Mouse (Mus musculus) frontal cortex, adult (tissue): ENCODE measurements around the gene Adamtsl1.

ENCODE experiments used
- ATAC-seq: cut with Nextera tagmentation; 2 replicates; pipeline ENCODE4 v1.9.2; 2017; ENCODE audit warnings: mild to moderate bottlenecking, moderate library complexity, mixed read lengths; ENCODE audit not compliant: low TSS enrichment

Adamtsl1 gene

DNA sequence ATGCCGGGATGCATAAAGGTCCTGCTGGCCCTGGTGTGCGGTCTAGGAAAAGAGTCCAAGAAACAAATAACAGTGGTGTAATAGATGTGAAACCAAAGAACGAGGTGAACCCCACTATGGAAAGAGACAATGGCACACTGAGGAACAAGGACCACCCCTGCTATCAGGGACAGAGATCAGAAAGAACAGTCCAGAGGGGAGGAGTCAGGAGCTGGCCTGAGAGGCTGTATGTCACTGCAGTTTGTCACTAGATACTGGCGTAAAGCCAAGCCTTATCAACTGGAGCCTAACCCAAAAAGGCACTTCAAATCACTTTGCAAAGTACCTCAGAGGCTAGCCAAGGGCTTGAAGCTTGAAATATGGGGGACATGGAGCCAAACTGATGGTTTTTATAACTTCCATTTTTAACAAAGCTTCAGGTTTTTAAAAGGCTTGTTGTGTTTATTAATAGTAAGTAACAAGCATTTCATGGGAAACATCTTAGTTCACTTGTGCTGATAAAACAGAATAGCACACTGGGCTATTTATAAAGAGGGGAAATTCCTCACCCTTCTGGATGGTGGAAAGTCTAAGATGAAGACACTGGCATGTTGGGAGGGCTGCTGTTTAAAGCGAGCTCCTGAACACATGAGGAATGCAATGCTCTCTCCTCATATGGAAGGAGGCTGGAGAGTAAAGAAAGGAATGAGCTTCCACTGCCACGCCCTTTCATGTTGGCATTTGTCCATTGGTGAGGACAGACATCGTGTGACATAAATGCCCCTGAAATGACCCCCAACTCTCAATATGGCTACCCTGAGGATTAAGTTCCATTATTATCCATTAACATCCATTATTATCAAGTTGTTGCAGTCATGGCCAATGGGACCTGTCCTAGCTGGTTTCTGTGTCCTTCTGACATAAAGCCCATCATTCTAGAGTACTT lies 797.1 kb downstream of the Adamtsl1 start:
- no peak for ATAC-seq

DNA sequence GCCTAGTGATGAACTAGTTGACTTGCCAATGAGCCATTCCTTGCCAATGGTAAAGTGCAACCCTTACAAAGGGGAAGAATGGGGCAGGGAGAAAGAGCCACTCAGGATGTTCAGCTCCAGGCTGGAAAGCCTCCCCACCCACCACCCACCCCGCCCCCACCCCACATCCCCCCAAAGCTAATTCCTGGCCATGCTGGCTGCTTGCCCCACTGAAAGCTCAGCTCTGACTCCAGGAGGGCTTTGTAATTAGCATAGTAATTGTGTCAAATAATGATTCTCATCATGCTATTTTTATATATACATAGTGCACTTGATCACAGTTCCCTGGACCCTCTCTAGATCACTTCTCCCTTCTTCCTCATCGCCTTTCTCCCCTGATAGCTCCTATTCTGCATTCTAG lies 798.4 kb downstream of the Adamtsl1 start:
- no peak for ATAC-seq

DNA sequence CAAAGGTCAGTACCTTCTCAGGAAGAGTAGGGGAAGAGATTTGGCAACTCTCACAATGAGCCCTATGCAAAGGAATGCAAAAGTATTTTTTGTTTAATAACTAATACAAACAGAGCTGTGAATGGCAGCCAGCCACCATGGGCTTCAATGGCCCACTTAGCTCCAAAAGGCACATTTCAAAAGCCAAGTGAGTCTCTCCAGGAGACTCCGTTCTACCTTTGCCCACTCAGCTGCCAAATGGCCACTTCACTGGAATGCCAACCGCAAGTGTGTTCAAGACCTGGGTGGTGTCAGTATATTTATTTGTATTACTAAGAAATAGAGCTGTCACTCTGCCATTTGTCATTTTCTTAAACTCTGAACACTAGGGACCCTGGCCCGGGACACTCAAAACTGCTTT lies 800.5 kb downstream of the Adamtsl1 start:
- ATAC-seq: no peak

DNA sequence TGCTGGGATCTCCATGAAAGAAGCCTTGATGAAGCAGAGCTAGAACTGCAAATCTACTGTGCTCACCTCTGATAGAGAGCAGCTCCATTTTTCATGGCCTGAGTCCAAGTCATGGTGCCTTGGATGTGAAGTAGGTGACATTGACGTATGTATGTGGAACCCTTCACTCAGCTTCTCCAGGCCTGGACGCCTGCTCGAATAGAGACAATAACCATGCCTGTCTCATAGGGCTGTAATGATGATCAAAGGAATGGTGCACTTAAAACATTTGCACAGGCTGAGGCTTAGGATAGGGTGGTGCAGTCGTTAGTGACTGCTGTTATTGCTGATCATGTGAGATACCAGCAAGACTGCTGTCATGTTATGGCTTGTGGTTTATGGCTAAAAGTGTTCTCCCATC lies 801.1 kb downstream of the Adamtsl1 start:
- ATAC-seq: no peak

DNA sequence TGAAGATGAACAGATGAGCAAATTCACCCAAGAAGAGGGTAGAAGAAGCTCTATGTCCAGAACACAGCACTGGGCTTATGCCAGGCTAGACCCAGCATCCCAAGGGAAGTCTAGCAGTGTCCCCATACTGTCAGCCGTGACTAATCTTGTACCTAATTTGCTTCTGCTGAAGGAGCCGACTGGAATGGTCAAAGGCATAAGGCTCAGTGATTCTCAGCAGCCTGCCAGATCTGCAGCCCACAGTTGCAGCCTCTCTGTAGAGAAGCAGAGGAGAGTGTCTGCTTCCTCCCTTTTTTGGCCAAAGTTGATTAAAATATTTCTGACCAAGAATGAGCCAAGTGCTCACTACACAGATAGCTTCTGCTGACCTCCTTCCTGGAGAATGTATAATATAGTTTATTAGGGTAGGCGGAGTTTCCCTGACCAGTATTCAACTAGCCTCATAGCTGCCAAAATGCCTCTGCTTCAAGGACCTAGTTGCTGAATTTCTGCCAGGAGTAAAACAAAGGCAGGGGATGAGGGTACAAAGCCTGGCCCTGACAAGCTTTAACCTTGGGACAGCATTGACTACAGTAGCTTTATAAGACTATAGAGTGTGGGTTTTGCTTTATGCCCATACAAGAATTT lies 804.1 kb downstream of the Adamtsl1 start:
- peak; percentile 89 for ATAC-seq

DNA sequence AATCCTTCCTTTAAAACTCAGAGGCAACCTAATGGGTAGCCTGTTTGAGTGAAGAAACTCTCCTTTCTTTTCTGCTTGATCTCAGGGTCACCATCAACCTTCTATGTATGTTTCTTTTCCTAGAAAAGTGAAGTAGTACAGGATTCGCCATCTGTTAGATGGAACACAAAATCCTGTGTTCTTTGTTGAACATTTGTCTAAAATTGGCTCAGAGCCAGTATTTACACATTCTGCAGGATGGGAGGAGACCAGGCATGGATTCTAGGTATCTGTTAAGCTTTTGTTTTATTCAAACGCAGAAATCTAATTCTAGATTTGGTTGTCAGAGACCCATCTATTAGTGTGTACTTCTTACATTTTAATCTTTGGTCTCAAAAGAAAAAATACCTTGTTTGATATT lies 811.4 kb downstream of the Adamtsl1 start:
- no peak for ATAC-seq

DNA sequence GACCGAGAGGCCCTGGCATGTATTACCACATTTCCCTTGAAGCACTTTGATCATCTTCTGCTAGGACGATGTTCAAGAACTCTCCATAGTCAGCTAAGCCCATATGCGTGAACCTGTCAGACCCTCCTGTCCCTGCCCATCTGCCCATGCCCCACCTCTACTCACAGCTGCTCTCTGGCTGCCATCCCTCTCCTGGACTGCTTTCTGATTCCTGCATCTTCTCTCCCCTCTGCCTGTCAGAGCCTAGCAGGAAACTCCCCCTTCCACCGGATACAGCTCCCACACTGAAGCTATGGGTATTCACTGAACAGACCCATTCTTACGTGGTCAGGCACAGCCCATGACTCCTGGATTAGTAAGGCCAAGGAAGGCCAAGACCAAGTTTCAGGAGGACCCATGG lies 812.0 kb downstream of the Adamtsl1 start:
- ATAC-seq: no peak

DNA sequence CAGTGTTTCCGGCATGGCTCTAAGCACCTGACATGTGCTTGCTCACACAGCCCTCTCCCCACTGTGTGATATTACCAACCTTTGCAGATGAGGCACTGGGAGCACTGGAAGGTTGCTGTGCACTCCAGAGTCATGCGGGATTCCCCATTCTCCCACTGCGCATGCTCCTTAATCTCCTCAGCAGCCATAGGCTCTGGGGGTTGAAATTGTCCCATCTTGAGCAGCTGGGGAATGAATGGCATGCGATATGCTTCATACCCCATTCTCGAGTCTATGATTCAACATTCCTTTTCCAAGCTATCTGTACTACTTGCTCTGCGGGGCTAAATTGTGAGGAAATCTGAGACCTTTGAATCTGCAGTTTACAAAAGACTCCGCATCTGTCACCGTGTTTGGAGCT lies 812.7 kb downstream of the Adamtsl1 start:
- ATAC-seq: no peak

DNA sequence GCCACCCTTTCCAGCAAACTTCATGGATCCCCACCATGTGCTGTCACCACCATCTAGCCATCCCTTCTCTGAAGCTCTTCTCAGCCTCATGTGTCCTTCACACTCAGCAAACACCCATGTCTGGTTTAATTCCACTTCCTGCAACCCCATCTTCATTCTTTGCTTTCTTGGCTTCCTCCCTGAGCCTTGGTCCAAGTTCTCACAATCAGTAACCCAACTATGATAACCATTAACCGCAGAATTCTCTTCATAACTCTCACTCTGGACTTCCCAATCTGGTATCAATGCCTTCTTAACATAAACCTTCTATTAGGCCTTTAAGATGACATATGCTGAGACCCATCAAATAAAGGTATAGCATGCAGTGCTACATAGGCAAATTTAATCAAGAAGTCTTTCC lies 815.5 kb downstream of the Adamtsl1 start:
- ATAC-seq: no peak

DNA sequence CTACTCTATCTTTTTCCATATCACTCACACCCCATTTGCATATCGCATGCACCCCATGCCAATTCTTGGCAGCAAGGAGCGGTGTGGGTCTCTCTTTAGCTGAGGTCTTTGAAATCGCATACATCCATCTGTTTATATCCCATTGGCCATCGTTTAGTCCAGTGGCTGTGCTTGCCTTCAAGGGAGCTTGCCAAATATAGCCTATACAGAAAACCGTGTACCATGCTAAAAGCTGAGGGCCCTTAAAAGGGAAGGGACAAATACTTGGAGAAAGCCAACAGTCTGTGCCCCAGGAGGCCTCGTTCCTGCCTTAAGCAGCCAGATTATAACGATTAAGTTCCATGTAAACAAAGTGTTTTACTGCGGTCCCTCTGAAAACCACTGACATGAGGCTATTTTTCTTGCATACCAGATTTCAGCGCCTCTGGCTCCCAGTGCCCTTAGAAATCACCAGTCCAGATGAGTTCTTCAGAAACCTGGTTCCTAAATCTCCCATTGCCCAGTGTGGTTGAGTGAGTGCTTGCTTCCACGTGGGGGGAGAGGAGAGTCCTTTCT lies 822.0 kb downstream of the Adamtsl1 start:
- no peak for ATAC-seq

DNA sequence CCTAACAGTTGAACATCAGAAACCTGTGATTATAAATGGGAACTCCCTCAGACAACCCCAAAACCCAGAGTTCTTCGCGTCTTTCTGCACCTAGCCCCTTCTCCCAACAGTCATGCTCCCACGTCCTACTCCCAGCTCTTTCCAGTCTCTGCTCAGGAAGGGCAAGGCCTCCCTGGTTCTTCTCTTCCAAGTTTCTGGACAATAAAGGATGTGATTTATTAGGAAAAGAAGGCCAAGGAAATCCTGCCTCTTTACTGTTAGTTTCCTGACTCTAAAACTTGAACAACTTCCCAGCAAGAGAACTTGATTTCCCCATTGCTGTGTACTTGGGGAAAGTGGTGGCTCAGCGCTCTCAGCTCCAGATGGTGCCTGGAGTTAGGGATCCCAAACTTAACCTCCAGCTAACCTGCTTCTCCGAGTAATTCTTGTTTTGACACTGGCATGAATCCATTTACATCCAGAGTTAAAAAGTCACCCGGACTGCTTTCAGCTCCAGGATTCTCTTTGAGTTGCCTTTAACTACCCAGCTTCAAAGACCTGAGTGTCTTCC lies 823.3 kb downstream of the Adamtsl1 start:
- ATAC-seq: no peak

DNA sequence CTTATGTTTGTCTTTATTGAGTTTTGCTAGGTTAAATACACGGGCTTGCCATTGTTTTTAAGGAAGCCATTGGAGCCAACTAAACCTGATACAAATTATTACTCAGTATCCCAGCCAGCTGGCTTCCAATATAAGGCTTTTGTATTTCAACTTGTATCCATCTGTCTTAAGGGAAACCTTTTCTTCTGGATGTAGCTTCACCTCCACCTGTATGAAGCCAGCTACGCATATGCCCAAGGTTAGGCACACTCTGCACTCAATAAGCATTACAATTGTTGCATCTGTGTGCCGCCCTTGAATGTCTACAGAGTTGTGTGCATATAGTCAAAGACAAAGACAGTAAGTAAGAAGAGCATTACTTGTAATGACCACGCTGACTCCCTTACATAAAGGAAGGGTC lies 835.4 kb downstream of the Adamtsl1 start:
- ATAC-seq: no peak

DNA sequence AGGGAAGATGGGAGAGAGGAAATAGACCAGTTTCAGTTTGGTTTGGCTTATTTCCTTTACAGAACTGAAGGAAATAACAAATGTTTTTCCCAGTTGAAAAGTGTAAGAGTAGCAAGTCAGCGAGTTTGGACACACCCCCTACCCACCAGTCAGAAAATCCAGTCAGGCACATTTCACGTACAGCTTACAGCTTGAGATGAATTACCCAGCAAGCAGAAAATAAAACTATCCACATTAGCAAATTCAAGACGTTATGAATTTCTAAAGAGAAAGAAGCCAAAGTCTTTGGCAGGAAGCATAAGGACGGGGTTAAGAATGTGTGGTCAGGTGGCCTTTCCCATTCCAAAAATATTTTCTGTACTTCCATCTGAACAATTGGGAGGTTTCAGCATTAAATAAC lies 838.1 kb downstream of the Adamtsl1 start:
- no peak for ATAC-seq

DNA sequence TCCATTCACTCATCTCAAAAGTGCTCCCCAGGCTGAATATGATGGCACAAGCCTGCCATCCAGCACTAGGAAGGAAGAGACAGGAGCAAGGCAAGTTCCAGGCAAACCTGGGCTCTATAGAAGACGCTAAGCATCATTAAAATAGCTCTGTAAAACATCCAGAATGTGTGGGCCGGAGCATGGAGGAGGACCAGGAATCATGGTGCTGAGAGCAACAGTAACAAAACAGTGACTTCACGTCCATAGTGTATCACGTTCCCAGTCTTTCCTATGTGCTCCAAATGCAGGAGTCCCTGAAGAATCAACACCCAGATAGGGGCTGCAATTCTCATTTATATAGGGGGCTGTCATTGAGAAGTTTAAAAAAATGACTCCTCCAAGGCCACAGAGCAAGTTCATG lies 839.6 kb downstream of the Adamtsl1 start:
- peak; percentile 81 for ATAC-seq

DNA sequence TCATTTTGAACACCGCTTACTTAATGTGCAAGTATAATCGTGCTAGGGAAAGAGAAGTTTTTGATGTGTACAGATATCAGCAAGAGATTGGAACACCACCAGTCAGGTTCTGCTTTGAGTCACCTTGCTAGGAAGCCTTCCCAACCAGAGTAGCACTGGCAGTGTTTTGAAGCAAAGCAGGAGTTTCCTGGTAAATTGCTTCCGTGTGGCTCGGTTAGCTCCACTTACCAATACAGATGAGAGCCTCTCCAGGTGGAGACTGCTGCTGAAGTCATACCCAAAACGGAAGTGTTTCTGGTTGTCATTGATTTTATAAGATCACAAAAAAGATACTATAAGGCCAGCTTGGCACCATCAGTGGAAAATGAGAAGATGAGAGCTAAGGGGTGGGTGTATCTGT lies 845.4 kb downstream of the Adamtsl1 start:
- ATAC-seq: peak; percentile 89

DNA sequence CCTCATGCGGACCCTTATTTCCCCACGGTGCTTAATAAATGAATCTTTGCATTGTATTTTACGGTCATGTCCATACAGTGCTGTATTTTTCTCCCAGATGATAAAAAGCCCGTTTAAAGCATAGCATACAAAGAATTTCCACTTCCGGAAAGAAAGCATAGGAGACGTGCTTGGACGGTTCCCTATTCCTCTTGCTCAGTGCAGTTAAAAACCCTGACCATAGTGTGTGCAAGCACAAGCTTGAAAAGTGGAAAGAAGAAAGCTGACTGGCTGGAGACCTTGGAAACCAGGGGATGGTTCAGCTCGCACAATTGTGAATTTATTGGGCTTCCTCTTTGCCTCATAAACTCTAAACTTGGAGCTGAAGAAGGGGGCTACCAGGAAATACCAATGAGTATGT lies 855.1 kb downstream of the Adamtsl1 start:
- ATAC-seq: no peak

DNA sequence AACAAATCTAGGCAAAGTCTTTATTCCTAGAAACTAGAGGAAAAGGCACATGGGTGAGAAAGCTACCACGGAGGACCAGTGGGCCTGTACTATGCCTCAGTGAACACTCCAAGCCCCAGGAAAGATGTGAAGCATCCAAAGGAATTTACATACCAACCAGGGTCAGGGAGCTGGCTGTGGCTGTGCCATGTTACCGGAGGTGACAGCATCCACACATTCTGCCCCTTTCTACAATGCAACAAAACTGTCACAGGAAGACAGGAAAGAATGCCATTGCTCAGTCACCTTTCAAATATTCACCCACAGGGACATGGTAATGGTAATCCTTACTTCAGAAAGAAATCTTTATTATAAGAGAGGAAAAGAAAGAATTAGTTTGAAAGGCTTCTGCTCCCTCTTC lies 859.2 kb downstream of the Adamtsl1 start:
- ATAC-seq: no peak

DNA sequence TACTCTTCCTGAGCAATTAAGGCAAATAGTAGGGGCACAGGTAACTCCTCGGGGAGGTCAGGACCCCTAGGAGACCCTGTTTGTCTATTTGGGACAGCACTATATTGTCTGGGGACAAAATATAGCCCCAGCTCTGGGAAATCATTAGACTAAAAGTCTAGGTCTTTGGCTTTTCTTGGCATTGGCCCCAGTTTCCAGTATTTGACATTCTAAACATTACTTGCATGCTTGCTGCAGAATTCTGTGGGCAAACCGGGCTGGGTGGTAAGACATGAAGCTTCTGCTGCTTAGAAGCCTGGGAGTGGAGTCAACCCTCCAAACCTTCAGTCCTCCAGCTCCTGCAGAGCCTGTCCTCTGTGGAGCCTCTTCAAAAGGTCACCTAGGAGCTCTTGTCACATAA lies 869.2 kb downstream of the Adamtsl1 start:
- ATAC-seq: no peak

DNA sequence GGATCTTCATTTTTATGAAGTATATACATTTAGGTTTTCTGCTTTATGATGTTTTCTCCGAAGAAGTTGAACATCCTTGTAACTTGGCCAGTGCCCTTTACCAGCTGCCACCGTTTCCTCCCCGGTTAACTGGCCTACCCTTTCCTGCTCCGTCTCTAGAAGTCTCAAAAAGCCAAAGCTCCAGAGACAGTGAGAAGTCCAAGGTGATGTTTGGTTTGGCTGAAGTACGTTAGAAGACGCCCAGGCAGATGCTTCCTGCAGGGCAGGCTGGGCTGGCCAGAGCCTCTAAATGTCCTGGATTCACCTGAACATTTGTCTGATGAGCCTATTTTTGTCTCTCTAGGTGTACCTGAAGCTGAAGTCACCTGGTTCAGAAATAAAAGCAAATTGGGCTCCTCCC lies 871.1 kb downstream of the Adamtsl1 start:
- no peak for ATAC-seq

DNA sequence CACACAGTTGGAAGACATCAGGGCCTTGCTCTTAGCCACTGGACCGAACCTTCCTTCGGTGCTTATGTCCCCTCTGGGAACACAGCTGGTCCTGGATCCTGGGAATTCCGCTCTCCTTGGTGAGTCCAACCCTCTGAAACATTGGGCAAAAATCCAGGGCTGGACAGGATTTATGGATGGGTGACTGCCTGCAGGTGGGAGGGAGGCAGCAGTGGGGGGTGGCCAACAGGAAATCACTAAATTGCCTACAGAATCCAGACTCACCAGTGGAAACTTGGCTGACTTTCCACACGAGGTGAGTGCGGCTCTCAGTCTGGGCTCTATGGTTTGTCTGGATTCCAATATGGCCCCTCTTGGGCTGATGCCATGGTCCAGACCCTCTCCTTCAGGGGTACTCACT lies 874.5 kb downstream of the Adamtsl1 start:
- ATAC-seq: no peak

DNA sequence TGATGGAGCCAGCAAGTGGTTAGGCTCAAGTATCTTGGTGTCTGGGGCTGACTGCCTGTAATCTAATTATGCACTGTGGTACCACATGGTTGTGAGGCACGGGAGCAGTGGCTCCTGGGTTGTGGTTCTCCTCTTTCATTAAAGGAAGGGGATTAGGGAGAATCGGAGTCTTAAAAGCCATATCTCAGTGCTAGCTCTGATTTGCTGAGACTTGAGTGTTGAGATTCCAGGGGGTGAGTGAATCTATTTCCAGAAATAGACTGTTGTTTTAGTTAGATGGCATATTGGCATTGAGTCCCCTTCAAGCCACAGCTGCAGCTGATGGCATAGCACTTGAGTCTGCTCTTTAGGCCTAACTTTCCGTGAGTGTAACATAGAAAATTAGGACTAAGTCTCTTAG lies 877.2 kb downstream of the Adamtsl1 start:
- ATAC-seq: no peak

DNA sequence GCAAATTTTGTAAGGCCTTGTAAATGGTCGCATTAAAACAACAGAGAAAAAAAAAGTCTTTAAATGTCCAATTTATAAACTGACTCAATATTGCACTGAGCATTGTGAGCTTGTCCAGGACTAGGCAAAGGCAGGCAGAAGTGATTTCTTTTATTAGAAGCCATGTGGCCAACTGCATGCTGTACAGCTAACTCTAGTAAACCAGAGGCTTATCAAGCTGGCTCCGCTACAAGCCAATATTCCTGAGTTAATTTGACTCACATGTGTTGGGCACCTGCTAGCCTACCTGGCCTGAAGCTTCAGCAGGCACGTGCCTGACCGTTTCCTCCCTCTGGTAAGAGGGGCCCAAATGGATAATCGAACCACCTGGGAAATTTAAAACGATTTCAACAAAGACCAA lies 881.7 kb downstream of the Adamtsl1 start:
- ATAC-seq: no peak
